Mouse (Mus musculus): ENCODE results near the gene Dcun1d4.

Gene Dcun1d4

DNA sequence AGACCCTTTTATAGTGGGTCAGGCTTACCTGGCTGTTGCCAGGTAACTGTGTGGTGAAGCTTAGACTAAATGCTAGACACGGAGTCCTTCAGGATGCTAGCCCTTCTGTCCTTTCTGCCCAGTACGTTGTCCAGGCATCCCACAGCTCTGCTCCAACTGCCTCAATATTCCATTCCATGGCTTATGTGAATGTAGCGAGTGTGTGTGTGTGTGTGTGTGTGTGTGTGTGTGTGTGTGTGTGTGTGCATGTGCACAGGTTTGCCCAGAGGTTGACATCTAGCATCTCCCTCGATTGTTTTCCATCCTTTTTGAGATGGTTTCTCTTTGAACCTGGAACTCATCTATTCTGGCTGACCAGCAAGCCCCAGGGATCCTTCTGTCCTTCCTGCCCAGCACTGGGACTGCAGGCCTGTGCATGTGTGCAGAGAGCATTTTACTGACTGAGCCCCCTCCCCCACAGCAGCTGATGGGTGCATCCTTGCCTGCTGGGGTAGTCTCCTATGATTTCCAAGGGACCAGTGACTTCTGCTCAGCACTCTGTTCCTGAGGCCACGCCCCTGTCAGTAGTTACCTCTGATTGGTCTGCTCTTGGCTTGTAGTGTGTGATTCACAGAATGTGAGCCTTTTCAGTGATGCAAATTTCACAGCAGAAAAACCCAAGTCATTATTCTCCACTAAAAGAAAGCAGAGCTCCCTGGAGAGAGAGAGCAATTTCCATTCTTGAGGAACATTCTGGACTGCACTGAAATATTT lies 118.3 kb downstream of the Dcun1d4 start:
- no peak for DNase-seq (ENCODE audit: extremely low spot score)

DNA sequence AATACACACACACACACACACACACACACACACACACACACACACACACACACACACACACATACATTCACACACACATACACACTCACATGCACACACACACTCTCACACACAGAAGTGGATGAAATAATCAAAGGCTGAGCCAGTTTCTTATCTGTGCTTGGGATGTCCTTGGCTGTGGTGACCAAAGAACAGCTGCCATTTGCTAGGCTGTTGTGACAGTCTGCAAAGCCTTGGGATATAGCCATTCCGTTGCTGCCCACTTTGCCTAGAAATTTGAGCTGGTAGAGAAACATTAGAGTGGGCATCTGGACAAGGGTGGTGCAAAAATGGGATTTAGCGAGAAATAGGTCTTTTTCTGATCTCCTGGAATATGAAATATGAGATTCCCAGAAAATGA lies 119.2 kb downstream of the Dcun1d4 start:
- DNase-seq (ENCODE audit: extremely low spot score), result no peak

GRCm38 (mm10) chr5:73601361-73601763 lies 120.6 kb downstream of the Dcun1d4 start:
- no peak for DNase-seq (ENCODE audit: extremely low spot score)

DNA sequence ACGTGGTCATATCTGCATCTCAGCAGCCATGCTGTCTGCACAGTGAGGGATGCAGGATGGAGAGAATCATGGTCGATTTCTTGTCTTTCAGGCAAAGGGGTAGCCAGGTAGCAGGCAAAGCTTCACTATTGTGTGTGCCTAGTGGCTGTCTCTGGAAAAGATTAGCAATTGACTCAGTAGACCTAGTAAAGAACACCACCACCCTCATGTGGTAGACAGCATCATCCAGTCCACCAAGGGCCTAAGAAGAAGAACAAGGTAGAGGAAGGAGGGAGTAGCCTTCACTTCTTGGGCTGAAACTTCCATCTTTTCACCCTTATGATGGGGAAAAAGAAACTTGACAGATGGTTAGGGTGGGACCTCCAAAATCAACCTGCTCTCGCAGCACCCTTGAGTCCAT lies 122.1 kb downstream of the Dcun1d4 start:
- DNase-seq (ENCODE audit: extremely low spot score), result no peak

DNA sequence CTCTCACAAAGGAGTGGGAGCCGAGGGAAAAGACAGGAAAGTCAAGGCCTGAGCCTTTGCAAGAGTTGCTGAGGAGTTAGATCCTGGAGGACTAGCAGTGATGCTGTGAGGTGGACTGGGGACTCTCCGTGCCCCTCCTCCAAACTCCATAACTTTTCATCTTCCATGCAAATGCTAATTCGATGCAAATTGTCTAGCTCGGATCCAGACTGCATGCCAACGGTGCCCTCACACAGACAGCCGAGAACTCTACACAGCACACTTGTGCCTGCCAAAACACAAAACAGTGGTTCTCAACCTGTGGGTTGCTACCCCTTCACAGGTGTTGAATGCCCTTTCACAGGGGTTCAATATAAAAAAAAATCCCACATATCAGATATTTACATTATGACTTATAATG lies 123.7 kb downstream of the Dcun1d4 start:
- no peak for DNase-seq (ENCODE audit: extremely low spot score)

DNA sequence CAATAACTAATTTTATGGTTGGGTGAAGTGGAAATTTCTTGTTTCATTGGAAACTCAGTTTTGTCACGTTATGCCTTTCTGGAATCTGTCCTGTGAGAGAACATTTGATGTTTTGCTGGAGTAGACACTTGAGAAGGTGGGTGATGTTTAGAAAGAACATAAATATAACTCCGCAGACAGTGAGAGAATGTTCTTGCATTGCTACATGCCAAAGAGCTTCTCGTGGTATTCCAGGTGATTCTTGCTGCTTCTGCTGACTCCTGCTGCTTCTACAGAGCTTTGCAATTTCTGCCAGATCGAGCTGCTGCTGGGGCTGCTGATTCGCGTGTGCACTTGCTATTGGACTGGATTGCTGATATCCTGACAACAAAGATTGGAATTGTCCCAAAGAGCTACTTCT lies 124.2 kb downstream of the Dcun1d4 start:
- no peak for DNase-seq (ENCODE audit: extremely low spot score)
